Mouse (Mus musculus): ENCODE data around the gene Cep89. TPM values are rescaled to one million over a fixed set of nuclear protein-coding genes. Genes with fewer than 3 reads are reported as not detected.

Gene Cep89
- total RNA-seq, 2 experiments from 2014 or later, result 18.2 to 23.3 TPM

GRCm38 (mm10) chr7:35381861-35382260 lies 15.0 kb upstream of the Cep89 start:
- intact Hi-C loops (cut with DNase I), result no loop called here
- no peak for DNase-seq (ENCODE audit: low spot score in 2 of 2)

GRCm38 (mm10) chr7:35382706-35383353 lies 14.0 kb upstream of the Cep89 start:
- DNase-seq (ENCODE audit: low spot score in 2 of 2), result no peak
- intact Hi-C loops (cut with DNase I), result no loop called here

- no peak for DNase-seq (ENCODE audit: low spot score in 2 of 2)
- intact Hi-C loops (cut with DNase I), result no loop called here
Measured at GRCm38 (mm10) chr7:35386525-35386952, 10.3 kb upstream of the Cep89 start.

- intact Hi-C loops (cut with DNase I), result no loop called here
- DNase-seq (ENCODE audit: low spot score in 2 of 2), result no peak
Measured at GRCm38 (mm10) chr7:35388694-35389093, 8.1 kb upstream of the Cep89 start.

- intact Hi-C loops (cut with DNase I), result no loop called here
- peak; percentile 24 to 30 for DNase-seq (ENCODE audit: low spot score in 2 of 2)
Measured at GRCm38 (mm10) chr7:35392935-35393334, 3.9 kb upstream of the Cep89 start.

GRCm38 (mm10) chr7:35395734-35396456 lies 940 bp upstream of the Cep89 start:
- intact Hi-C loops (cut with DNase I), result loop anchor here (2.0 to 5.0 kb wide), 2 partner anchors 63 to 79 kb away; partner anchors contain the start of gene Gpatch1
- DNase-seq (ENCODE audit: low spot score in 2 of 2), result peak in 1 of 2 experiments; percentile 10

GRCm38 (mm10) chr7:35401169-35401568 lies 4.3 kb downstream of the Cep89 start:
- intact Hi-C loops (cut with DNase I), result no loop called here
- DNase-seq (ENCODE audit: low spot score in 2 of 2), result no peak

GRCm38 (mm10) chr7:35415226-35415625 lies 18.4 kb downstream of the Cep89 start:
- intact Hi-C loops (cut with DNase I), result no loop called here
- DNase-seq (ENCODE audit: low spot score in 2 of 2), result no peak

- DNase-seq (ENCODE audit: low spot score in 2 of 2), result no peak
- intact Hi-C loops (cut with DNase I), result no loop called here
Measured at GRCm38 (mm10) chr7:35415801-35416653, 19.2 kb downstream of the Cep89 start.

GRCm38 (mm10) chr7:35416654-35416948 lies 19.8 kb downstream of the Cep89 start:
- no peak for DNase-seq (ENCODE audit: low spot score in 2 of 2)
- intact Hi-C loops (cut with DNase I), result no loop called here

- intact Hi-C loops (cut with DNase I), result loop anchor here (10.0 kb wide), 1 partner anchor 212 kb away; no protein-coding TSS in a partner anchor
- no peak for DNase-seq (ENCODE audit: low spot score in 2 of 2)
Measured at GRCm38 (mm10) chr7:35423071-35423470, 26.2 kb downstream of the Cep89 start.

- intact Hi-C loops (cut with DNase I), result loop anchor here (5.0 to 10.0 kb wide), 2 partner anchors 74 to 207 kb away; no protein-coding TSS in a partner anchor
- no peak for DNase-seq (ENCODE audit: low spot score in 2 of 2)
Measured at GRCm38 (mm10) chr7:35428146-35428545, 31.3 kb downstream of the Cep89 start.

GRCm38 (mm10) chr7:35435266-35435665 lies 38.4 kb downstream of the Cep89 start:
- no peak for DNase-seq (ENCODE audit: low spot score in 2 of 2)
- intact Hi-C loops (cut with DNase I), result no loop called here

GRCm38 (mm10) chr7:35447501-35447900 lies 50.7 kb downstream of the Cep89 start:
- intact Hi-C loops (cut with DNase I), result no loop called here
- DNase-seq (ENCODE audit: low spot score in 2 of 2), result no peak

GRCm38 (mm10) chr7:35447996-35448846 lies 51.4 kb downstream of the Cep89 start, which contains the start of gene Slc7a9:
TSS of gene Slc7a9 (plus strand) at chr7:35448796.
- DNase-seq (ENCODE audit: low spot score in 2 of 2), result no peak
- intact Hi-C loops (cut with DNase I), result no loop called here

GRCm38 (mm10) chr7:35448867-35449266 lies 52.0 kb downstream of the Cep89 start:
- intact Hi-C loops (cut with DNase I), result no loop called here

GRCm38 (mm10) chr7:35456091-35456814 lies 59.4 kb downstream of the Cep89 start:
- intact Hi-C loops (cut with DNase I), result no loop called here

More at GRCm38 (mm10) chr7:35448867-35449266, 52.0 kb downstream of the Cep89 start:
- no peak for DNase-seq (ENCODE audit: low spot score in 2 of 2)

GRCm38 (mm10) chr7:35460971-35461370 lies 64.1 kb downstream of the Cep89 start:
- intact Hi-C loops (cut with DNase I), result no loop called here
- no peak for DNase-seq (ENCODE audit: low spot score in 2 of 2)

More at GRCm38 (mm10) chr7:35456091-35456814, 59.4 kb downstream of the Cep89 start:
- DNase-seq (ENCODE audit: low spot score in 2 of 2), result no peak

- DNase-seq (ENCODE audit: low spot score in 2 of 2), result no peak
- intact Hi-C loops (cut with DNase I), result no loop called here
Measured at GRCm38 (mm10) chr7:35465027-35465426, 68.2 kb downstream of the Cep89 start.

Data from left cerebral cortex, postnatal 25 days (tissue).